Mouse (Mus musculus) E14TG2a.4 (cell line): Measurements from ENCODE around the gene Vkorc1.

Source experiments
- H3K27me3 ChIP-seq: 2 replicates; pipeline ENCODE4 v1.6.1; 2014; ENCODE audit warnings: low read length, control low read depth; ENCODE audit not compliant: insufficient read depth
- H3K36me3 ChIP-seq: 2 replicates; pipeline ENCODE4 v1.6.1; 2014; ENCODE audit warnings: low read length, control low read depth; ENCODE audit not compliant: insufficient read depth
- H3K4me1 ChIP-seq: replicated peaks from 2 replicates; pipeline ENCODE4 v1.6.1; 2014; ENCODE audit warnings: low read depth, low read length, control low read depth
- H3K4me3 ChIP-seq: replicated peaks from 2 replicates; pipeline ENCODE4 v1.5.1; 2014; ENCODE audit warnings: mild to moderate bottlenecking, low read length
- H3K9me3 ChIP-seq: 2 replicates; pipeline ENCODE4 v1.6.1; 2014; ENCODE audit warnings: low read length, control low read depth
- CTCF ChIP-seq: conservative IDR thresholded peaks from 2 replicates; pipeline ENCODE4 v1.5.1; 2014; ENCODE audit warnings: low read length
- NANOG ChIP-seq: IDR thresholded peaks from 2 replicates; pipeline ENCODE4 v1.6.1; 2014; ENCODE audit warnings: borderline replicate concordance, low read length, mixed read lengths
- POU5F1 ChIP-seq: IDR thresholded peaks from 2 replicates; pipeline ENCODE4 v1.6.1; 2014; ENCODE audit warnings: low read length, borderline replicate concordance

Vkorc1 gene

GRCm38 (mm10) chr7:127876467-127877348 lies 18.7 kb downstream of the Vkorc1 start, which contains the start of gene Zfp668:
TSS of gene Zfp668 (minus strand) at chr7:127876828.
- peak within 1 kb of the TSS; percentile 100 for H3K4me3 ChIP-seq
- peaks cover 79% of the 10 kb centered on the region for H3K4me1 ChIP-seq
- H3K9me3 ChIP-seq, result no peaks in the 10 kb centered on the region
- TF ChIP-seq CTCF (no peak), POU5F1 (no peak), NANOG (no peak)
- peaks cover 66% of the 10 kb centered on the region for H3K36me3 ChIP-seq
- H3K27me3 ChIP-seq, result no peaks in the 10 kb centered on the region

DNA sequence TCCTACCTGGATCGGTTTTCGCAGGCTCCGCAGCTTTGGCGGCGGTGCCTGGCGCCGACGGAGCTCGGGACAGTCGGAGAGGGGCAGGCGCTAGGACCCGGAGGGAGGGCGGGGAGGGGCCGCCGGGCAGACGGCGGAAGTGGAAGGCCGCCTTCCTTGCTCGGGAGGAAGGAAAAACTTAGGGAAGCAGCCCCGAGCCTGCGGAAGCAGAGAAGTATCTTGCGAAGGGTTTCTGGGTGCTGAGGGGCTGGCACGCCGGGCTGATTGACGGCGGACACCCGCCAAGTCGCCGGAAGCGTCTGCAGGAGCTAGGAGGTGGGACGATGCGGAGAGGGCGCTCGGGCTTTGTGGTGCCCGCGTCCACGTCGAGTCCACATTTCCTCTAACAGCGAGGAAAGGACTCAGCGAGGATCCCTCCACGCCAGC lies 19.4 kb downstream of the Vkorc1 start, which contains the start of gene Zfp646:
Gene Zfp646 (plus strand): TSS at position 181 of the 426 bp plus-strand sequence.
- Histone ChIP-seq H3K4me1 (peaks cover 75% of the 10 kb centered on the region), H3K9me3 (no peaks in the 10 kb centered on the region), H3K4me3 (peak within 1 kb of the TSS; percentile 100), H3K27me3 (no peaks in the 10 kb centered on the region), H3K36me3 (peaks cover 64% of the 10 kb centered on the region)
- TF ChIP-seq POU5F1 (no peak), NANOG (no peak), CTCF (no peak)

DNA sequence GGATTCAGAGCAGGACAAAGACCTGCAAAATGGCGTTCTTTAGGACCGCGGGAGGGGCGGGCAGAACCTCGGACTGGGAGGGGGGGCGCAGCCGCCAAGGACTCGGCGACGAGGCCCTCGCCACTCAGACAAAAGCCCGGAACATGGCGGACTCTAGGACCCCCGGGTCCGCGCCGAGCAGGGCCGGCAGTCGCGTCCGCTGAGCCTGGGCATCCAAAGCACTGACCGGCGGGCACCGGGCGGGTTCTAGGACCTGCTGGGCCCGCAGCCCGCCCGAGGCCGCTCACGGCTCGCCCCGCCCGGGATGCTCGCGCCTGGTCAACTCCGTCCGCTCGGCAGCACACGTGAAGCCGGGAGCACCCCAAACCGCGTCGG lies 19.8 kb downstream of the Vkorc1 start:
- TF ChIP-seq NANOG, result no peak
- no peak for TF ChIP-seq POU5F1
- TF ChIP-seq CTCF, result no peak
- no peaks in the 10 kb centered on the region for H3K27me3 ChIP-seq
- H3K4me3 ChIP-seq, result peak overlapping the region; percentile 100

DNA sequence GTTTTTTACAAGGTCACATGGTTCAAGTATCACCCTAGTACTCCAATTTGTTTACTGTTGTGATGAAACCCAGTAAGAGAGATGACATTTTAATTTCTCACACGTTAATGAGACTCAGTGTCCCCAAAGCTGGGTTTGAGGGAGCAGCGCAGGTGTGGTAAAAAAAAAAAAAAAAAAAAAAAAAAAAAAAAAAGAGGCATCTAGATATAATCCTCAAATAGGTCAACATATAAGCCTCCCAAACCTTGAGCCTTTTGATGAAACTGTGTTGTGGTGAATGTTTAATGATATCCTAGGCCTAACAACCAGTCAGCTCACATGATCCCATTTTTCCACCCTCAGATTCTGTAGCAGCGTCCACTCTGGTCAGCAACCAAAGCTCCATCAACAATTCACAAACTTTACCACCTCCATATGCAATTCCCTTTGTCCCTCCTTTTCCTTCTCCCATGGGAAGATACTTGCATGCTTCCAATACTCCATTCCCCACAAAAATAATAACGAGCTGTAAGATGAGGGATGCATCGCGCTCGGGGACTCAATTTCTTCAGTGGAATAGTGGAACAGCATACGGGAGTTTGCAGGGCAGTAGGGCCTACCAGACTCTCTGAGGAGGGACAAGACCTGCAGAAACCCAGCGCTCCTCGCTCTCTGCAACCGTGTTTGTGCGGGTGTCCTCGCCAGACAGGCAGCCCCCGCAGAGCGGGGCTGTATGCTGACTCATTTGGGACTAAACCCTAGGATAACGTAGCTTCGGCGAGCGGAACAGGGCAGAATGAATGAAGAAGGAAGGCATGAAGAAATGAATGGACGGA lies 20.4 kb downstream of the Vkorc1 start:
- H3K4me1 ChIP-seq, result peaks cover 64% of the 10 kb centered on the region

More for the DNA sequence above, 19.8 kb downstream of the Vkorc1 start:
- Histone ChIP-seq H3K36me3 (peaks cover 60% of the 10 kb centered on the region), H3K9me3 (no peaks in the 10 kb centered on the region), H3K4me1 (peaks cover 70% of the 10 kb centered on the region)

DNA sequence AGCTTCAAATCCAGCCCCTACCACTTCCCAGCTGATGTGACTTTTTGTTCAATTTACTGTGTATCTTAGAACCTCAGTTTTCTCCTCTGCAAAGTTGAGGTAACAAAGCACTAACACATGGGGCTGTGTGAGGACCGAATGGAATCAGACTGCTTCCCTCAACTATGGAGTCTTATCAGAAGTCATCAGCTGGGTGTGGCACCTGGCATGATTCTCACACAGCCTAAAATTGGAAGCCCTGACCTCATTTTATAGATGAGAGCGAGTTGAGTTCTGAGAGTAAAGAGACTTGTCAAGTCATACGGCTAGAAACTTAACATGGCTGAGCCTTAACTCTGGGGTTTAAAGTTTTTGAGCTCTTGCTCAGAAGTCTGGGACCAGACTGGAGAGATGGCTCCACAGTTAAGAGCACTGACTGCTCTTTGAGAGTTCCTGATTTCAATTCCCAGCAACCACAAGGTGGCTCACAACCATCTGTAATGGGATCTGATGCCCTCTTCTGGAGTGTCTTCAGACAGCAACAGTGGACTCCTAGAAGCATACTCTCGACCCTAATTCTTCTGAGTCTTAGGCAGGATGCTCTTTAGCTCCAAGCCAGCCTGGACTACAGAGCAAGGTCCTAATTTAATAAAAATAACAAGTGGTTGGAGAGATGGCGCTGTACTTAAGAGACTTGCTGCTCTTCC lies 25.1 kb downstream of the Vkorc1 start:
- peaks cover 66% of the 10 kb centered on the region for H3K36me3 ChIP-seq
- TF ChIP-seq POU5F1, result no peak
- TF ChIP-seq CTCF, result peak; percentile 40
- no peak for TF ChIP-seq NANOG
- peaks cover 71% of the 10 kb centered on the region for H3K4me1 ChIP-seq
- peaks cover 17% of the 10 kb centered on the region for H3K27me3 ChIP-seq
- H3K4me3 ChIP-seq, result no peak overlapping the region
- H3K9me3 ChIP-seq, result no peaks in the 10 kb centered on the region

More for the DNA sequence above, 20.4 kb downstream of the Vkorc1 start:
- Histone ChIP-seq H3K27me3 (no peaks in the 10 kb centered on the region), H3K36me3 (peaks cover 54% of the 10 kb centered on the region), H3K9me3 (no peaks in the 10 kb centered on the region), H3K4me3 (peak overlapping the region; percentile 100)
- TF ChIP-seq POU5F1, result no peak
- TF ChIP-seq NANOG, result no peak
- no peak for TF ChIP-seq CTCF

GRCm38 (mm10) chr7:127869149-127869810 lies 26.1 kb downstream of the Vkorc1 start:
- no peak overlapping the region for H3K4me3 ChIP-seq
- H3K27me3 ChIP-seq, result peaks cover 17% of the 10 kb centered on the region
- no peak for TF ChIP-seq POU5F1
- TF ChIP-seq CTCF, result no peak
- TF ChIP-seq NANOG, result no peak
- peaks cover 61% of the 10 kb centered on the region for H3K4me1 ChIP-seq
- peaks cover 63% of the 10 kb centered on the region for H3K36me3 ChIP-seq
- H3K9me3 ChIP-seq, result no peaks in the 10 kb centered on the region

- TF ChIP-seq POU5F1 (no peak), NANOG (no peak), CTCF (no peak)
- Histone ChIP-seq H3K36me3 (peaks cover 48% of the 10 kb centered on the region), H3K4me3 (peak overlapping the region; percentile 68), H3K4me1 (peaks cover 51% of the 10 kb centered on the region), H3K27me3 (peaks cover 17% of the 10 kb centered on the region), H3K9me3 (no peaks in the 10 kb centered on the region)
These were observed 27.8 kb downstream of the Vkorc1 start for GRCm38 (mm10) chr7:127867641-127868040.
